25 mouse cellular contexts compared by ENCODE assay signal in the genomic region with DNA sequence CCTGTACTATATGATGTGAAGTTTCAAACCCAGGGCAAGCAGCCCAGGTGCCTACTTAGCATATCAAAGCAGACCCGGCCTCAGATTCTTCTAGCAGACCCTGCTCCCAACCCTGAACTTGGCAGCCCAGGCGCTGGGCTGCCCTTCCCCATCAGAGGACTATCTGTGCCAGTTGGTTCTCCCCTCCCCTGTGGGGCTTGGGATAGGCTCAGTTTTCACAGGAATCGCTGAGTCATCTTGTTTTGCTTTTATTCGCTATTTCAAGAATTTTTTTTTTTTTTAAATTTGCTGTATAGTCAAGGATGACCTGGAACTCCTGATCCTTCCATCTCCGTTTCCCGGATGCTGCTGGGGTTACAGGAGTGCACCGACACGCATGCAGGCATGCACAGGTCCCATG. TPM values are rescaled to one million over a fixed set of nuclear protein-coding genes. Genes with fewer than 3 reads are reported as not detected.
A peak's percentile ranks its signal among the peaks of the same experiment; 100 is the strongest.
DNase-seq lines count a peak whose midpoint lies in the region; ATAC-seq and TF ChIP-seq lines count a peak whose summit lies in the region.
"Had no signal": no experiment of that assay in that cellular context is flagged by ENCODE, and none has a peak within 500 bp of the region (broad histone marks: within the 10 kb centered on the region; RNA-seq: fewer than 3 reads in every experiment).

No protein-coding gene starts in this region.

- H3K9me3 ChIP-seq in liver, embryonic 15.5 days (replicated peaks) = no peaks in the 10 kb centered on the region
- H3K9me3 ChIP-seq in midbrain, postnatal 0 days (ENCODE audit: low read length) = no peaks in the 10 kb centered on the region
- H3K9me3 ChIP-seq: forebrain, embryonic 15.5 days; limb, embryonic 15.5 days had no signal

- DNase-seq in spleen, adult 2 months (ENCODE audit: low read depth in 1 of 2, low spot score in 2 of 2) = no peak
- DNase-seq in spleen, postnatal 14 days (ENCODE audit: low spot score in 2 of 2) = no peak
- DNase-seq in right cerebral cortex, postnatal 36 days (ENCODE audit: low spot score in 2 of 2) = no peak
- DNase-seq in midbrain, postnatal 0 days (ENCODE audit: low spot score) = no peak
- no peak for DNase-seq in layer of hippocampus, adult 8-10 months (ENCODE audit: low spot score in 2 of 2)
- DNase-seq: B cell, adult 2 months; cerebellum, postnatal 14 days; embryo, embryonic 11 days; heart, postnatal 10 days; kidney, adult 11 months; right cerebral cortex, postnatal 25 days; thymus, postnatal 14 days had no signal

- no peak for TF ChIP-seq CTCF in spleen, adult 2 months (IDR thresholded peaks at IDR 0.05; ENCODE audit: extremely low read depth, insufficient read depth, insufficient read length, insufficient replicate concordance)
- no peak for TF ChIP-seq CTCF in midbrain, postnatal 0 days (IDR thresholded peaks at IDR 0.05)

- no peaks in the 10 kb centered on the region for H3K36me3 ChIP-seq in spleen, adult 2 months (ENCODE audit: control insufficient read depth, insufficient read depth, low read length)
- H3K36me3 ChIP-seq in liver, embryonic 15.5 days (replicated peaks) = peaks cover 29% of the 10 kb centered on the region
- no peaks in the 10 kb centered on the region for H3K36me3 ChIP-seq in midbrain, postnatal 0 days (ENCODE audit: insufficient read depth, low read length)
- H3K36me3 ChIP-seq: forebrain, embryonic 15.5 days; limb, embryonic 15.5 days had no signal

- peak overlapping the region; percentile 55; the same call in 1 of the 2 replicates for H3K27ac ChIP-seq in spleen, adult 2 months (ENCODE audit: insufficient read depth, low read length)
- peak overlapping the region; percentile 97 for H3K27ac ChIP-seq in liver, embryonic 15.5 days (replicated peaks)
- no peak overlapping the region for H3K27ac ChIP-seq in midbrain, postnatal 0 days (ENCODE audit: low read depth, low read length)
- H3K27ac ChIP-seq: forebrain, embryonic 15.5 days; limb, embryonic 15.5 days; stomach, postnatal 0 days had no signal

- H3K27me3 ChIP-seq in spleen, adult 2 months (ENCODE audit: control insufficient read depth, insufficient read depth, low read length) = no peaks in the 10 kb centered on the region
- no peaks in the 10 kb centered on the region for H3K27me3 ChIP-seq in liver, embryonic 15.5 days
- H3K27me3 ChIP-seq in midbrain, postnatal 0 days (ENCODE audit: insufficient read depth, low read length) = no peaks in the 10 kb centered on the region
- H3K27me3 ChIP-seq: forebrain, embryonic 15.5 days; limb, embryonic 15.5 days had no signal

- no peak for TF ChIP-seq POLR2A in spleen, adult 2 months (IDR thresholded peaks at IDR 0.05; ENCODE audit: low read depth, low read length)

- 63% methylated on average over 8 of the region's 8 CpGs for WGBS in spleen, adult 2 months
- WGBS in liver, embryonic 15.5 days (ENCODE audit: insufficient replicate concordance) = 49% methylated on average over 8 of the region's 8 CpGs
- 74% methylated on average over 8 of the region's 8 CpGs for WGBS in midbrain, postnatal 0 days

- no peaks in the 10 kb centered on the region for H3K4me1 ChIP-seq in spleen, adult 2 months (ENCODE audit: control insufficient read depth, insufficient read depth, insufficient read length)
- peaks cover 78% of the 10 kb centered on the region for H3K4me1 ChIP-seq in liver, embryonic 15.5 days (replicated peaks)
- H3K4me1 ChIP-seq in midbrain, postnatal 0 days (ENCODE audit: insufficient read depth, low read length) = no peaks in the 10 kb centered on the region
- H3K4me1 ChIP-seq: limb, embryonic 15.5 days had no signal

- peak overlapping the region; percentile 75 for H3K4me2 ChIP-seq in liver, embryonic 15.5 days
- H3K4me2 ChIP-seq in midbrain, postnatal 0 days (ENCODE audit: low read depth, low read length, poor library complexity, severe bottlenecking) = no peak overlapping the region
- H3K4me2 ChIP-seq: forebrain, embryonic 15.5 days; heart, embryonic 11.5 days; limb, embryonic 15.5 days had no signal

- H3K9ac ChIP-seq in liver, embryonic 15.5 days = peak overlapping the region; percentile 66
- no peak overlapping the region for H3K9ac ChIP-seq in midbrain, postnatal 0 days (replicated peaks; ENCODE audit: low read length, poor library complexity, severe bottlenecking)
- H3K9ac ChIP-seq: forebrain, embryonic 15.5 days; limb, embryonic 15.5 days had no signal

- peak; percentile 39 for ATAC-seq in erythroid progenitor cell, adult 5-6 weeks (replicated peaks; ENCODE audit: low FRiP score, poor library complexity, severe bottlenecking)
- peak; percentile 29 for ATAC-seq in liver, embryonic 15.5 days (ENCODE audit: insufficient read depth)
- no peak for ATAC-seq in midbrain, postnatal 0 days (ENCODE audit: low FRiP score)
- ATAC-seq: forebrain, embryonic 15.5 days; lung, postnatal 0 days; midbrain, embryonic 16.5 days had no signal

- H3K4me3 ChIP-seq in spleen, adult 2 months (ENCODE audit: extremely low read depth, insufficient read depth, insufficient read length) = no peak overlapping the region
- peak overlapping the region; percentile 64 for H3K4me3 ChIP-seq in liver, embryonic 15.5 days (replicated peaks)
- no peak overlapping the region for H3K4me3 ChIP-seq in midbrain, postnatal 0 days (ENCODE audit: low read depth, low read length)
- H3K4me3 ChIP-seq: forebrain, embryonic 15.5 days; limb, embryonic 15.5 days had no signal

RNA-seq across cellular contexts. Expression of gene Tspo2, which starts 3.6 kb away (rescaled TPM):
- 107 and 121 TPM in 2 replicates for polyA plus RNA-seq in spleen, adult 2 months (2012; rRNA removed)
- 464 and 482 TPM in 2 replicates for total RNA-seq in erythroid progenitor cell, adult 5-6 weeks (2015; ENCODE audit: low replicate concordance)
- 322 and 537 TPM in 2 replicates for total RNA-seq in erythroid progenitor cell, adult 5-6 weeks (2017; ENCODE audit: low replicate concordance)
- 182 and 191 TPM in 2 replicates for polyA plus RNA-seq in liver, embryonic 15.5 days (2015; fragmentation: Nextera tagmentation; extraction: Ambion mirVana)
- 0.22 and 0.85 TPM in 2 replicates for total RNA-seq in midbrain, postnatal 0 days (2014; rRNA removed)
- 0.74 and 1.4 TPM in 2 replicates for polyA plus RNA-seq in midbrain, postnatal 0 days (2015; fragmentation: Nextera tagmentation; extraction: Ambion mirVana)
- total RNA-seq in layer of hippocampus, adult 8-10 months (2022) = not detected
- total RNA-seq: adrenal gland, adult 18-20 months; gastrocnemius, adult 18-20 months; layer of hippocampus, postnatal 25 days; left cerebral cortex, postnatal 25 days had no signal

RNA-seq across cellular contexts. Expression of gene Unc5cl, which starts 7.0 kb away (rescaled TPM):
- polyA plus RNA-seq in spleen, adult 2 months (2012; rRNA removed) = 8.5 and 10.6 TPM in 2 replicates
- 13.4 and 20.5 TPM in 2 replicates for total RNA-seq in erythroid progenitor cell, adult 5-6 weeks (2015; ENCODE audit: low replicate concordance)
- 13.2 and 24.1 TPM in 2 replicates for total RNA-seq in erythroid progenitor cell, adult 5-6 weeks (2017; ENCODE audit: low replicate concordance)
- 4.0 and 5.2 TPM in 2 replicates for polyA plus RNA-seq in liver, embryonic 15.5 days (2015; fragmentation: Nextera tagmentation; extraction: Ambion mirVana)
- 0.19 and 0.49 TPM in 2 replicates for total RNA-seq in midbrain, postnatal 0 days (2014; rRNA removed)
- 0.06 and 0.32 TPM in 2 replicates for polyA plus RNA-seq in midbrain, postnatal 0 days (2015; fragmentation: Nextera tagmentation; extraction: Ambion mirVana)
- total RNA-seq in layer of hippocampus, adult 8-10 months (2022) = 1 to 10 TPM in 1 of 4 experiments, under 1 TPM in 3; 0.67 to 1.3 (median 0.80) TPM
- total RNA-seq: gastrocnemius, adult 18-20 months had no signal

RNA-seq across cellular contexts. Expression of gene Apobec2, which starts 14.9 kb away (rescaled TPM):
- polyA plus RNA-seq in spleen, adult 2 months (2012; rRNA removed) = 0.29 and 0.42 TPM in 2 replicates
- total RNA-seq in erythroid progenitor cell, adult 5-6 weeks (2015; ENCODE audit: low replicate concordance) = not detected in 2 replicates
- total RNA-seq in erythroid progenitor cell, adult 5-6 weeks (2017; ENCODE audit: low replicate concordance) = not detected in 2 replicates
- polyA plus RNA-seq in liver, embryonic 15.5 days (2015; fragmentation: Nextera tagmentation; extraction: Ambion mirVana) = 2.5 and 4.3 TPM in 2 replicates
- total RNA-seq in midbrain, postnatal 0 days (2014; rRNA removed) = 0.11 and 0.80 TPM in 2 replicates
- 0.31 and 0.32 TPM in 2 replicates for polyA plus RNA-seq in midbrain, postnatal 0 days (2015; fragmentation: Nextera tagmentation; extraction: Ambion mirVana)
- total RNA-seq in layer of hippocampus, adult 8-10 months (2022) = under 1 TPM in 1 of 4 experiments, not detected in 3; 0.23 TPM
- total RNA-seq: left cerebral cortex, postnatal 25 days; neutrophil, adult 5-6 weeks had no signal

RNA-seq across cellular contexts. Expression of gene Oard1, which starts 37.9 kb away (rescaled TPM):
- polyA plus RNA-seq in spleen, adult 2 months (2012; rRNA removed) = 6.6 and 7.7 TPM in 2 replicates
- 42.9 and 62.9 TPM in 2 replicates for total RNA-seq in erythroid progenitor cell, adult 5-6 weeks (2015; ENCODE audit: low replicate concordance)
- 81.9 and 87.0 TPM in 2 replicates for total RNA-seq in erythroid progenitor cell, adult 5-6 weeks (2017; ENCODE audit: low replicate concordance)
- 42.8 and 44.0 TPM in 2 replicates for polyA plus RNA-seq in liver, embryonic 15.5 days (2015; fragmentation: Nextera tagmentation; extraction: Ambion mirVana)
- 12.9 and 15.0 TPM in 2 replicates for total RNA-seq in midbrain, postnatal 0 days (2014; rRNA removed)
- 28.0 and 30.2 TPM in 2 replicates for polyA plus RNA-seq in midbrain, postnatal 0 days (2015; fragmentation: Nextera tagmentation; extraction: Ambion mirVana)
- total RNA-seq in layer of hippocampus, adult 8-10 months (2022) = 10 to 100 TPM; 13.2 to 18.9 (median 16.0) TPM

RNA-seq across cellular contexts. Expression of gene Nfya, which starts 38.0 kb away (rescaled TPM):
- polyA plus RNA-seq in spleen, adult 2 months (2012; rRNA removed) = 80.3 and 93.1 TPM in 2 replicates
- 133 and 142 TPM in 2 replicates for total RNA-seq in erythroid progenitor cell, adult 5-6 weeks (2015; ENCODE audit: low replicate concordance)
- total RNA-seq in erythroid progenitor cell, adult 5-6 weeks (2017; ENCODE audit: low replicate concordance) = 69.3 and 110 TPM in 2 replicates
- polyA plus RNA-seq in liver, embryonic 15.5 days (2015; fragmentation: Nextera tagmentation; extraction: Ambion mirVana) = 8.0 TPM in 2 replicates
- total RNA-seq in midbrain, postnatal 0 days (2014; rRNA removed) = 22.7 and 30.9 TPM in 2 replicates
- polyA plus RNA-seq in midbrain, postnatal 0 days (2015; fragmentation: Nextera tagmentation; extraction: Ambion mirVana) = 3.8 and 4.1 TPM in 2 replicates
- total RNA-seq in layer of hippocampus, adult 8-10 months (2022) = 10 to 100 TPM; 22.2 to 35.0 (median 27.9) TPM

Comparison
In these comparisons a context has a peak if more than half of its experiments do, and no peak if none do; other contexts are left out.
1. RNA of gene Tspo2, which starts 3.6 kb away (total RNA-seq): 322 to 537 TPM in erythroid progenitor cell, adult 5-6 weeks; 0.22 to 0.85 TPM in midbrain, postnatal 0 days and not detected in layer of hippocampus, adult 8-10 months; every median in the first group is over 100 times any median in the second.